Mouse (Mus musculus): ENCODE data around the gene 4833439L19Rik. TPM values are rescaled to one million over a fixed set of nuclear protein-coding genes. Genes with fewer than 3 reads are reported as not detected.

Gene 4833439L19Rik
- polyA plus RNA-seq, 1 experiment, result 74.2 TPM

DNA sequence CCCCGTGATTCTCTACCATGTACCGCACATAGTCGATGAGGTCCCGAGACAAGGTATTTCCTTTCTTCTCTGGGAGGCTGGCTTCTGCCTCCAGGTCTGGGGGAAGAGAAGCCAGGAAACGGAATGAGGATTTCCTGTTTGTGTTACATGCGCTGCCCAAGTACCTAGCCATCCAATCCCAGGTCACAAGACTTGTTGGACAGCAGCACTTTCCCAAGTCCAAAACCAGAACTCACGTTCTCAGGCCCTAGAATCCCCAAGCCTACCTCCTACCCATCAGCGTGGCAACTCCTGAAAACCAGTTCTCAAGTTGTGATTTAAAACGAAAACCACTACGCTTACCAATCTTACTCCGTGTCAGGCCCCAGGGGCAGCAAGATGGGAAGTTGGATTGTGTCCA, 20.6 kb upstream of the 4833439L19Rik start:
- no peak for TF ChIP-seq CTCF (IDR thresholded peaks at IDR 0.05; ENCODE audit: borderline replicate concordance, insufficient read depth, low read length)
- TF ChIP-seq POLR2A (IDR thresholded peaks at IDR 0.05; ENCODE audit: low read depth, low read length), result no peak
- peaks cover 3% of the 10 kb centered on the region; the same call in 1 of the 2 replicates for H3K4me1 ChIP-seq (ENCODE audit: control insufficient read depth, insufficient read depth, low read length)
- no peak overlapping the region for H3K27ac ChIP-seq (ENCODE audit: insufficient read depth, low read length)
- H3K4me3 ChIP-seq (ENCODE audit: insufficient read depth, low read length), result no peak overlapping the region

DNA sequence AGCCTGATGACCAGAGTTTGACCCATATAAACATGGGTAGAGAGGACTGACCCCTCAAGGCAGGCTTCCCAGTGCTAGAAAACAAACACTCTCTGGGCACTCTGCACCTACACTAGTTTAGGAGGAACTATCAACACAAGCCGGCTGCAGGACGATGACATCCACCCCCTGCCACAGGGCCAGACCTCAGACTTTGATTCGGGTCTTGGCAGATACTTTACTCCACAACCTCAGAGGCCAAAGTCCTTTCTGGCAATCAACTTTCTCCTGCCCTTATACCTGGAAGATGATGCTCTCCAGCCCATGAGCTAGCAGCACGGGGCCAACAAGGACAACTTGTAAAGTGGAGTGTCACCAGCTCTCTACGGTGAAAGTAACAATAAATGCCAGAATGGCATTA, 17.6 kb upstream of the 4833439L19Rik start:
- Histone ChIP-seq H3K27ac (ENCODE audit: insufficient read depth, low read length) (no peak overlapping the region), H3K4me1 (ENCODE audit: control insufficient read depth, insufficient read depth, low read length) (no peaks in the 10 kb centered on the region), H3K4me3 (ENCODE audit: insufficient read depth, low read length) (no peak overlapping the region)
- TF ChIP-seq CTCF (IDR thresholded peaks at IDR 0.05; ENCODE audit: borderline replicate concordance, insufficient read depth, low read length), result no peak

DNA sequence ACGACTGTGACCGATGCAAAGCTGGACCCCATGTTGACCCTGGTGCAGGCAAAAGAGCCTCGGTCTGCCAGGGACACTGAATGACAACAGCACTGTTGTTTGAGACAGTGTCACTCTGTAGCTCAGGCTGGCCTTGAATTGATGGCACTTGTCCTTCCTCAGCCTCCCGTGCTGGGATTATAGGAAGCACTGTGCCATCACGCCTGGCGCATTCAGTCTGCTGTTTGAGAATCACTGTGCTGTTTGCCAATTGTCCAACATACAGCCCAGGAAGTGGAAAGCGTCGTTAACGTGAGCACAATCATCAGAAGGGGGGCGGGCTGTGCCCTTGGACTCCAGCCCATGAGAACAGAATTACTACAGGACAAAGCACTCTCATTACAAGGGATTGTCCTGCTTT, 16.9 kb upstream of the 4833439L19Rik start:
- H3K27ac ChIP-seq (ENCODE audit: insufficient read depth, low read length), result no peak overlapping the region
- H3K4me3 ChIP-seq (ENCODE audit: insufficient read depth, low read length), result no peak overlapping the region
- no peaks in the 10 kb centered on the region for H3K4me1 ChIP-seq (ENCODE audit: control insufficient read depth, insufficient read depth, low read length)
- no peak for TF ChIP-seq POLR2A (IDR thresholded peaks at IDR 0.05; ENCODE audit: low read depth, low read length)
- TF ChIP-seq CTCF (IDR thresholded peaks at IDR 0.05; ENCODE audit: borderline replicate concordance, insufficient read depth, low read length), result no peak

DNA sequence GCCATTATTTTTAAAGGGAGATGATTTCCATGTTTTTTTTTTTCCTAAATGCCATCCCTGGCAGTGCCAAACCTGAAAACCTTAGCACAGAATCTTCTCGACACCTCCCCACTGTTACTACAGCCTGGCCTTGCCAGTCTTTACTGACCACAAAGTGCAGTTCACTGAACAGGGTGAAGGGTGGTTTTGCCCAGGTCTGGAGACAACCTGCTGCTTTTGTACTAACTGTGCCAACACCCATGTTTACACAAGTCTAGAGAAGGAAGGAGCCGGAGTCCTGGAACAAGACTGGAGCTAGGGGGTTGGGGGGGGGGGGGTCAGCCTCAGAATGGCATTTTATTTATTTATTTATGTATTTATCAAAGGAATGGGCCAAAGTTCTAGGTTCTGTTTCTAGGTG, 16.1 kb upstream of the 4833439L19Rik start:
- TF ChIP-seq CTCF (IDR thresholded peaks at IDR 0.05; ENCODE audit: borderline replicate concordance, insufficient read depth, low read length) (no peak), POLR2A (IDR thresholded peaks at IDR 0.05; ENCODE audit: low read depth, low read length) (no peak)
- Histone ChIP-seq H3K4me1 (ENCODE audit: control insufficient read depth, insufficient read depth, low read length) (no peaks in the 10 kb centered on the region), H3K4me3 (ENCODE audit: insufficient read depth, low read length) (no peak overlapping the region), H3K27ac (ENCODE audit: insufficient read depth, low read length) (no peak overlapping the region)

DNA sequence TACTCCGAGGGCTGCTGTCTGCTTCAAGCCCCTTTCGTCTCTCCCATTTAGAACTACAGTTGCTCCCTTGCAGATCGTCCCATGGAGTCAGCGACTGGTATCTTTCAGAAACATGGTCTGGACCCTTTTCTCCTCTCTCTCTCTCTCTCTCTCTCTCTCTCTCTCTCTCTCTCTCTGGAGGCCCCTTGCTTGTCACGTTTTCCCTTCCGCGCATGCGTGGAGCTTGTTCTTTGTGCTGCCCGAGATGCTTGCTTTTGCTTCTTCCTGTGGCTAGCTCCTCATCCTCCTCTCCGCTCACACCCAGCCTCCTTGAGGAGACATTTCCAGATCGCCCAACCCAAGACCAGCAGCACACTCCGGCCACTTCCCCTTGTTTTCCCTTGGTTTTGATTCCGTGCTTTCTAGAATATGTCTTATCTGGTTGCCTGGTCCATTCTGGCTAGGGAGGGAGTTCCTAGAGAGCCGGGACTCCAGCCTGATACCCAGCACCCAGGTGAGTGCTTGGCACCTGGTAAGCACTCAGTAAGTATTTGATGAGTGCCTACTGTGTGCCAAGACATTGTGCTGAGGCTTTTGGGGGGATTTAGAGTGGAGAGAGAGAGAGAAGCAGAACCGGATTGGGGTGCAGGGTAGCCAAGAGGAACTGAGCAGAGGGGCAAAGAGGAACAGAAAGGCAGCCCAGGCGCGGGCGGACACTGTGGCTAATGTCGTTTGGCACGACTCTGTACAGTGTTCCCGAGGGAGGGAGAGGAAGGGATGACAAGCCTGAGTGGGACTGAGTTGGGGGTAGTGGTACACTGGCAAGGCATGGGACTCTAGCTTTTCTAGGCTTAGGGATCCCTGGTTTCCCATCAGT, 12.6 kb upstream of the 4833439L19Rik start:
- TF ChIP-seq POLR2A (IDR thresholded peaks at IDR 0.05; ENCODE audit: low read depth, low read length) (no peak), CTCF (IDR thresholded peaks at IDR 0.05; ENCODE audit: borderline replicate concordance, insufficient read depth, low read length) (no peak)
- Histone ChIP-seq H3K4me1 (ENCODE audit: control insufficient read depth, insufficient read depth, low read length) (0 out of 2 replicates have a peak, but pooled peaks cover 2% of the 10 kb centered on the region), H3K27ac (ENCODE audit: insufficient read depth, low read length) (no peak overlapping the region), H3K4me3 (ENCODE audit: insufficient read depth, low read length) (no peak overlapping the region)

DNA sequence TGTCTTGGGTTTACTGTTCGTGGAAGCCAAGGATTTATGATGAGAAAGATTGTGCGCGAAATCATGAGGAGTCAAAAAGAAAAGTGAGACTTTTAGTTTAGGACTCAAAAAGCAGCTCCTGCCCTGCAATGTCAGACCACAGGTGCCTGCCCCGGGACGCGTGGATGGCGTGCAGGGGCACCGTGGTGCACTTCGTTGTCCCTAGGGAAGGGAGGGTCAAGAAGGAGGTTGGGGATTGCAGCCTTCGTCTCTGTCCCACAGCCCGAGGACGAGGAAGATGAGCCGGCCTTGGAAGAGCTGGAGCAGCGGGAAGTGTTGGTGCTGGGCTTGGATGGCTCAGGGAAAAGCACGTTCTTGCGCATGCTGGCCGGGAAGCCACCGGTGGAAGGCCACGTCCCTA, 10.3 kb upstream of the 4833439L19Rik start:
- Histone ChIP-seq H3K27ac (ENCODE audit: insufficient read depth, low read length) (peak overlapping the region; percentile 50), H3K4me3 (ENCODE audit: insufficient read depth, low read length) (peak overlapping the region; percentile 76), H3K4me1 (ENCODE audit: control insufficient read depth, insufficient read depth, low read length) (0 out of 2 replicates have a peak, but pooled peaks cover 2% of the 10 kb centered on the region)
- no peak for TF ChIP-seq CTCF (IDR thresholded peaks at IDR 0.05; ENCODE audit: borderline replicate concordance, insufficient read depth, low read length)
- no peak for TF ChIP-seq POLR2A (IDR thresholded peaks at IDR 0.05; ENCODE audit: low read depth, low read length)

DNA sequence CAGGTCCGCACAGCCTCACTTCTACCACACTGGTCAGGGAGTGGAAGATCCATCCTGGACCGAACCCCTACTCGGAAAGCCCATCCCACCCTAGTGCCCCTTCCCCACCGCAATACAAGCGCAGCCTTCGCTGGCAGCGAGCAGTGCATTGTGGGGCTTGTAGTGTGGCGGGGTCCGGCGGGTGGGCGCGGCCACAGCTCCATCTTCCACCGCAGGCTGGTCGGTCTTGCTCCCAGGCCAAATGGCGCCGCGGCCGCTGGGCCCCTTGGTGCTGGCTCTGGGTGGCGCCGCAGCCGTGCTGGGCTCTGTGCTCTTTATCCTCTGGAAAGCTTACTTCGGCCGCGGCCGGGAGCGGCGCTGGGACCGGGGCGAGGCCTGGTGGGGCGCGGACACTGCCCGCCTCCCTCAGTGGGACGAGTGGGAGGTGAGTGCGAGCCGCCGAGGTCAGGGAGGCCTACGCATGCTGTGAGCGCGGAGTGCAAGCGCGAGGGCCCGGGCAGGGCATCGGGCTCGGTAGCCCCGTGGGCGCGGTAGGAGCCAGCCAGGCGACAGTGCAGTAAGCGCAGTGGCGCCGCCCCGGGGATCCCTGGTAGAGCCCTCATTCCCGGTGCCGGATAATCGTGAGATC, 9.7 kb upstream of the 4833439L19Rik start, which contains the start of gene Arl10:
TSS of gene Arl10 (plus strand) at position 162 of the 628 bp plus-strand sequence.
- TF ChIP-seq CTCF (IDR thresholded peaks at IDR 0.05; ENCODE audit: borderline replicate concordance, insufficient read depth, low read length), result no peak
- TF ChIP-seq POLR2A (IDR thresholded peaks at IDR 0.05; ENCODE audit: low read depth, low read length), result peak; percentile 57
- Histone ChIP-seq H3K4me3 (ENCODE audit: insufficient read depth, low read length) (peak within 1 kb of the TSS; percentile 76), H3K27ac (ENCODE audit: insufficient read depth, low read length) (peak within 1 kb of the TSS; percentile 50), H3K4me1 (ENCODE audit: control insufficient read depth, insufficient read depth, low read length) (0 out of 2 replicates have a peak, but pooled peaks cover 2% of the 10 kb centered on the region)

DNA sequence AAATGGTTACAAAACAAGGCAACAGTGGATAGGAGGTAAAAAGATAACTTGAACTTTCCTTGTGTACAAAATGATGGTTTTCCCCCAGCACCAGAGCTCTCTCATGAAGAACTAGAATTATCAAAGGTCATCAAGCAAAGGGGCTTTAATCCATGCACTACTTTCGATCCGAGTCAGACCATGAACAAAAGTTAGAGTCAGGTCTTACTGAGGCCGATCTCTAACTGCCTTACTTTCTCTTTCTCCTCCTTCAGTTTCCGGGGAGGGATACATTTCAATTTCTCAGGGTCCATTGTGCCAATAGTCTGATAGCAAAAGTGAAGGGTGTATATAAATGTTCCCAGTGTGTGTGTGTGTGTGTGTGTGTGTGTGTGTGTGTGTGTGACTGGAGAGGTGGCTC, 7.4 kb upstream of the 4833439L19Rik start:
- 0 out of 2 replicates have a peak, but pooled peaks cover 2% of the 10 kb centered on the region for H3K4me1 ChIP-seq (ENCODE audit: control insufficient read depth, insufficient read depth, low read length)
- H3K4me3 ChIP-seq (ENCODE audit: insufficient read depth, low read length), result no peak overlapping the region
- TF ChIP-seq POLR2A (IDR thresholded peaks at IDR 0.05; ENCODE audit: low read depth, low read length) (no peak), CTCF (IDR thresholded peaks at IDR 0.05; ENCODE audit: borderline replicate concordance, insufficient read depth, low read length) (no peak)
- no peak overlapping the region for H3K27ac ChIP-seq (ENCODE audit: insufficient read depth, low read length)

DNA sequence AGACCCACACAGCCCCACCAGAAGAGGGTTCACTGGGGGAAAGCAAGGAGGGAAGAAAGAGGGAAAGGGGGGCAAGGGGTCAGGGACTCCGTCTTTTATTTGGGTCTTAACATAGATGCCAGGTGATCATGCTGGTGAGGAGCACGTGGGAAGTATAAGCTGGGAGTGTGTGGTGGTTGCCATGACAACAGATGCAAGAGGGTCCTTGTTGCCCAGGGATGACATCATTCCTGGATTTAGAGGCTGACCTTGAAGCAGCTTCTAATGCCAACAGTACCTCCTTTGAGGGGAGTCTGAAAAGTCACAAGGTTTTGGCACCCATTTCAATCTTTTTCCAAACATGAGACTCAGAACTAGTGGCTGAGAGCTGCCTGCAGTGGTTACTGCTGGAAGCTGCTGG, 6.4 kb upstream of the 4833439L19Rik start:
- no peak overlapping the region for H3K4me3 ChIP-seq (ENCODE audit: insufficient read depth, low read length)
- no peak overlapping the region for H3K27ac ChIP-seq (ENCODE audit: insufficient read depth, low read length)
- no peak for TF ChIP-seq CTCF (IDR thresholded peaks at IDR 0.05; ENCODE audit: borderline replicate concordance, insufficient read depth, low read length)
- 0 out of 2 replicates have a peak, but pooled peaks cover 2% of the 10 kb centered on the region for H3K4me1 ChIP-seq (ENCODE audit: control insufficient read depth, insufficient read depth, low read length)

DNA sequence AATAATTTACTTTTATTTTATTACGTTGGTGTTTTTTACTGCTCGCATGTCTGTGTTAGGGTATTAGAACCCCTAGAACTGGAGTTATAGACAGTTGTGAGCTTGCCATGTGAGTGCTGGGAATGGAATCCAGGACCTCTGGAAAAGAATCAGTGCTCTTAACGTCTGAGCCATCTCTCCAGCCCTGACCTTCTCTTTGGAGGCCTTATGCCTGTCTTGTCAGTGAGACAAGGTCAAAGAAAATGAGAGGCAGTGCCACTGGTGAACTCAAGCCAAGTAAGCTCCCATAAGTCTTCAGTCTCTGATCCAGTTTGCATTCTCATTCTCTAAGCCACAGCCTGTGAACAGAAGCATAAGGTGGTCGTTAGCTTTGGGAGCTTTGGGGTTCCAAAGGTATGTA, 5.5 kb upstream of the 4833439L19Rik start:
- TF ChIP-seq CTCF (IDR thresholded peaks at IDR 0.05; ENCODE audit: borderline replicate concordance, insufficient read depth, low read length), result no peak
- TF ChIP-seq POLR2A (IDR thresholded peaks at IDR 0.05; ENCODE audit: low read depth, low read length), result no peak
- 0 out of 2 replicates have a peak, but pooled peaks cover 2% of the 10 kb centered on the region for H3K4me1 ChIP-seq (ENCODE audit: control insufficient read depth, insufficient read depth, low read length)
- H3K27ac ChIP-seq (ENCODE audit: insufficient read depth, low read length), result no peak overlapping the region
- no peak overlapping the region for H3K4me3 ChIP-seq (ENCODE audit: insufficient read depth, low read length)
